In the genomic region with DNA sequence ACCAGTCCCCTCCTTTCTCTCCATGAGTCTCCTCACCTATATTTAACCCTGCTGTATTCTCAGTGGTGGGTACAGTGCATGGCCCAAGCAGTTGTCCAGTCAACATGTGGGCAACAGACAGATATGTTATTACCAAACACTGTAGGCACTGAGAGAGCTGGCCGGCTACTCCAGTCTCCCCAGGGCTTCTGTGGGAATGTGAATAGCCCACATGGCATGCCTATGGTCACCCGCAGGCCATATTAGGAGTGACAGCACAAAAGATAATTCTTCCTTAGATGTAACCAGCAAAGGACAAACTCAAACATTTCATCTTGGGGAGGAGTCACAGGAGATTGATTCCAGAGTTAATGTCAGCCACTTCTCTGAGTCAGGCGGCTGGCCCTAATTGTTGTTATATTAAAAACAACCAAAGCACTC, we compare ENCODE assay signal across 23 mouse cellular contexts.
A peak's percentile ranks its signal among the peaks of the same experiment; 100 is the strongest.
DNase-seq lines count a peak whose midpoint lies in the region; ATAC-seq lines count a peak whose summit lies in the region.
"Had no signal": no experiment of that assay in that cellular context is flagged by ENCODE, and none has a peak within 500 bp of the region (broad histone marks: within the 10 kb centered on the region; RNA-seq: fewer than 3 reads in every experiment).

No protein-coding gene starts in this region.

- peaks cover 23% of the 10 kb centered on the region for H3K36me3 ChIP-seq in lung, embryonic 15.5 days
- no peaks in the 10 kb centered on the region for H3K36me3 ChIP-seq in hindbrain, embryonic 11.5 days (ENCODE audit: control insufficient read depth, insufficient read depth, low read length)
- H3K36me3 ChIP-seq: forebrain, embryonic 12.5 days; G1E; heart, embryonic 15.5 days had no signal

- ATAC-seq in lung, embryonic 15.5 days (ENCODE audit: borderline replicate concordance, extremely low read depth, low FRiP score, low TSS enrichment), result peak; percentile 42; the same call in 1 of the 2 replicates
- ATAC-seq in hindbrain, embryonic 11.5 days (ENCODE audit: low FRiP score), result no peak
- ATAC-seq in megakaryocyte-erythroid progenitor cell, adult 5-6 weeks (replicated peaks; ENCODE audit: low FRiP score, low TSS enrichment, poor library complexity, severe bottlenecking), result no peak
- ATAC-seq: CD4-positive, CD25-positive, alpha-beta regulatory T cell, adult 4 months; forebrain, embryonic 16.5 days; intestine, postnatal 0 days had no signal

- no peak for DNase-seq in lung, postnatal 36 days
- DNase-seq in Muller cell, postnatal 12 days (ENCODE audit: inconsistent ontology term), result peak; percentile 78
- peak; percentile 53 for DNase-seq in fibroblast of lung, adult 2 months (ENCODE audit: low read depth)
- DNase-seq in hindbrain, embryonic 11.5 days (ENCODE audit: low spot score), result no peak
- DNase-seq in cerebellum, adult 9-10 months, result no peak
- DNase-seq: adrenal gland, postnatal 14 days; cerebellum, adult 8-10 months; cerebellum, postnatal 36 days; gastrocnemius, postnatal 10 days; heart, adult 2 months; heart, postnatal 14 days; kidney, adult 8-10 months had no signal

- no peaks in the 10 kb centered on the region for H3K27me3 ChIP-seq in lung, embryonic 15.5 days
- H3K27me3 ChIP-seq in hindbrain, embryonic 11.5 days (ENCODE audit: control insufficient read depth, insufficient read depth, low read length), result no peaks in the 10 kb centered on the region
- H3K27me3 ChIP-seq: forebrain, embryonic 12.5 days; heart, embryonic 15.5 days had no signal

- no peak overlapping the region for H3K4me3 ChIP-seq in lung, embryonic 15.5 days
- H3K4me3 ChIP-seq in brown adipose tissue, adult 24 weeks (ENCODE audit: insufficient read depth, low read depth, low read length), result no peak overlapping the region
- H3K4me3 ChIP-seq in hindbrain, embryonic 11.5 days (ENCODE audit: low read depth, low read length), result no peak overlapping the region
- H3K4me3 ChIP-seq: forebrain, embryonic 12.5 days; heart, adult 2 months; heart, embryonic 15.5 days had no signal

- H3K9me3 ChIP-seq in lung, embryonic 15.5 days, result peaks cover 3% of the 10 kb centered on the region; the same call in 1 of the 2 replicates
- no peaks in the 10 kb centered on the region for H3K9me3 ChIP-seq in hindbrain, embryonic 11.5 days (ENCODE audit: control insufficient read depth, low read length)
- H3K9me3 ChIP-seq: forebrain, embryonic 12.5 days; heart, embryonic 15.5 days had no signal

- no peak overlapping the region for H3K4me2 ChIP-seq in lung, embryonic 15.5 days
- no peak overlapping the region for H3K4me2 ChIP-seq in hindbrain, embryonic 11.5 days (replicated peaks; ENCODE audit: low read depth, low read length)
- H3K4me2 ChIP-seq: forebrain, embryonic 12.5 days; heart, embryonic 11.5 days; heart, embryonic 15.5 days; hindbrain, embryonic 14.5 days had no signal

- WGBS in lung, embryonic 15.5 days, result 73% methylated on average over 3 of the region's 3 CpGs
- 74% methylated on average over 3 of the region's 3 CpGs for WGBS in hindbrain, embryonic 11.5 days

- peaks cover 6% of the 10 kb centered on the region; the same call in 1 of the 2 replicates for H3K4me1 ChIP-seq in lung, embryonic 15.5 days
- 0 out of 2 replicates have a peak, but pooled peaks cover 6% of the 10 kb centered on the region for H3K4me1 ChIP-seq in brown adipose tissue, adult 24 weeks (ENCODE audit: control insufficient read depth, insufficient read depth, insufficient read length, low read length)
- no peaks in the 10 kb centered on the region for H3K4me1 ChIP-seq in hindbrain, embryonic 11.5 days (replicated peaks; ENCODE audit: control insufficient read depth, insufficient read depth, low read length)
- H3K4me1 ChIP-seq: forebrain, embryonic 12.5 days; heart, embryonic 15.5 days had no signal

- H3K27ac ChIP-seq in lung, embryonic 15.5 days, result no peak overlapping the region
- 0 out of 2 replicates have a peak overlapping the region, but pooled peaks have one; percentile 15 for H3K27ac ChIP-seq in brown adipose tissue, adult 24 weeks (replicated peaks; ENCODE audit: low read depth, low read length)
- no peak overlapping the region for H3K27ac ChIP-seq in hindbrain, embryonic 11.5 days (ENCODE audit: low read depth, low read length)
- H3K27ac ChIP-seq: forebrain, embryonic 12.5 days; heart, adult 2 months; heart, embryonic 15.5 days; hindbrain, embryonic 14.5 days had no signal

- H3K9ac ChIP-seq in lung, embryonic 15.5 days, result no peak overlapping the region
- no peak overlapping the region for H3K9ac ChIP-seq in hindbrain, embryonic 11.5 days (ENCODE audit: low read depth, low read length)
- H3K9ac ChIP-seq: forebrain, embryonic 12.5 days; heart, embryonic 15.5 days; hindbrain, embryonic 14.5 days had no signal

Comparison
In these comparisons a context has a peak if more than half of its experiments do, and no peak if none do; other contexts are left out.
1. DNase-seq: peak in Muller cell, postnatal 12 days (single experiment) and fibroblast of lung, adult 2 months (single experiment); none in lung, postnatal 36 days (single experiment), hindbrain, embryonic 11.5 days (single experiment) and cerebellum, adult 9-10 months (single experiment).